Mouse (Mus musculus): ENCODE results near the gene H2al1d. TPM values are rescaled to one million over a fixed set of nuclear protein-coding genes. Genes with fewer than 3 reads are reported as not detected.
"Not testable (repeated sequence)": the region's sequence is repeated elsewhere in the genome, so short reads cannot be mapped to it uniquely, and the experiment has no call there.

The H2al1d gene
- not detected in 2 replicates for polyA plus RNA-seq (2012)

- not testable (repeated sequence) for TF ChIP-seq GATA1 (IDR thresholded peaks at IDR 0.05; ENCODE audit: low read length)
Measured at GRCm38 (mm10) chrX:11308524-11308923, at the start of gene H2al1d. Gene H2al1d (plus strand): TSS chrX:11308824.

GRCm38 (mm10) chrX:11264918-11265317 lies 43.7 kb upstream of the H2al1d start:
- TF ChIP-seq GATA1 (IDR thresholded peaks at IDR 0.05; ENCODE audit: low read length), result no peak

- no peak for TF ChIP-seq GATA1 (IDR thresholded peaks at IDR 0.05; ENCODE audit: low read length)
Measured at GRCm38 (mm10) chrX:11267791-11268190, 40.8 kb upstream of the H2al1d start.

- no peak for TF ChIP-seq GATA1 (IDR thresholded peaks at IDR 0.05; ENCODE audit: low read length)
Measured at GRCm38 (mm10) chrX:11269074-11269473, 39.5 kb upstream of the H2al1d start.

GRCm38 (mm10) chrX:11273190-11273589 lies 35.4 kb upstream of the H2al1d start:
- no peak for TF ChIP-seq GATA1 (IDR thresholded peaks at IDR 0.05; ENCODE audit: low read length)

- no peak for TF ChIP-seq GATA1 (IDR thresholded peaks at IDR 0.05; ENCODE audit: low read length)
Measured at GRCm38 (mm10) chrX:11277083-11277482, 31.5 kb upstream of the H2al1d start.

GRCm38 (mm10) chrX:11280741-11281140 lies 27.9 kb upstream of the H2al1d start:
- no peak for TF ChIP-seq GATA1 (IDR thresholded peaks at IDR 0.05; ENCODE audit: low read length)

GRCm38 (mm10) chrX:11288306-11288882 lies 20.2 kb upstream of the H2al1d start:
- TF ChIP-seq GATA1 (IDR thresholded peaks at IDR 0.05; ENCODE audit: low read length), result no peak

- no peak for TF ChIP-seq GATA1 (IDR thresholded peaks at IDR 0.05; ENCODE audit: low read length)
Measured at GRCm38 (mm10) chrX:11289244-11289643, 19.4 kb upstream of the H2al1d start.

GRCm38 (mm10) chrX:11298957-11299356 lies 9.7 kb upstream of the H2al1d start, which contains the start of gene H2al1a:
Gene H2al1a (plus strand): TSS chrX:11299257.
- not testable (repeated sequence) for TF ChIP-seq GATA1 (IDR thresholded peaks at IDR 0.05; ENCODE audit: low read length)

- not testable (repeated sequence) for TF ChIP-seq GATA1 (IDR thresholded peaks at IDR 0.05; ENCODE audit: low read length)
Measured at GRCm38 (mm10) chrX:11302132-11302531, 6.5 kb upstream of the H2al1d start, which contains the start of gene H2al1b. Gene H2al1b (plus strand): TSS chrX:11302432.

- TF ChIP-seq GATA1 (IDR thresholded peaks at IDR 0.05; ENCODE audit: low read length), result not testable (repeated sequence)
Measured at GRCm38 (mm10) chrX:11305355-11305754, 3.3 kb upstream of the H2al1d start, which contains the start of gene H2al1c. Gene H2al1c (plus strand): TSS chrX:11305655.

- not testable (repeated sequence) for TF ChIP-seq GATA1 (IDR thresholded peaks at IDR 0.05; ENCODE audit: low read length)
Measured at GRCm38 (mm10) chrX:11311634-11312033, 3.0 kb downstream of the H2al1d start, which contains the start of gene H2al1e. Gene H2al1e (plus strand): TSS chrX:11311934.

- not testable (repeated sequence) for TF ChIP-seq GATA1 (IDR thresholded peaks at IDR 0.05; ENCODE audit: low read length)
Measured at GRCm38 (mm10) chrX:11314858-11315257, 6.2 kb downstream of the H2al1d start, which contains the start of gene H2al1f. Gene H2al1f (plus strand): TSS chrX:11315158.

GRCm38 (mm10) chrX:11317956-11318355 lies 9.3 kb downstream of the H2al1d start, which contains the start of gene H2al1g:
Gene H2al1g (plus strand): TSS chrX:11318256.
- TF ChIP-seq GATA1 (IDR thresholded peaks at IDR 0.05; ENCODE audit: low read length), result not testable (repeated sequence)

- not testable (repeated sequence) for TF ChIP-seq GATA1 (IDR thresholded peaks at IDR 0.05; ENCODE audit: low read length)
Measured at GRCm38 (mm10) chrX:11321192-11321591, 12.6 kb downstream of the H2al1d start, which contains the start of gene H2al1h. Gene H2al1h (plus strand): TSS chrX:11321492.

GRCm38 (mm10) chrX:11324359-11324758 lies 15.7 kb downstream of the H2al1d start, which contains the start of gene H2al1i:
Gene H2al1i (plus strand): TSS chrX:11324659.
- not testable (repeated sequence) for TF ChIP-seq GATA1 (IDR thresholded peaks at IDR 0.05; ENCODE audit: low read length)
